ENCODE assay signal across 12 mouse cellular contexts in the genomic region with DNA sequence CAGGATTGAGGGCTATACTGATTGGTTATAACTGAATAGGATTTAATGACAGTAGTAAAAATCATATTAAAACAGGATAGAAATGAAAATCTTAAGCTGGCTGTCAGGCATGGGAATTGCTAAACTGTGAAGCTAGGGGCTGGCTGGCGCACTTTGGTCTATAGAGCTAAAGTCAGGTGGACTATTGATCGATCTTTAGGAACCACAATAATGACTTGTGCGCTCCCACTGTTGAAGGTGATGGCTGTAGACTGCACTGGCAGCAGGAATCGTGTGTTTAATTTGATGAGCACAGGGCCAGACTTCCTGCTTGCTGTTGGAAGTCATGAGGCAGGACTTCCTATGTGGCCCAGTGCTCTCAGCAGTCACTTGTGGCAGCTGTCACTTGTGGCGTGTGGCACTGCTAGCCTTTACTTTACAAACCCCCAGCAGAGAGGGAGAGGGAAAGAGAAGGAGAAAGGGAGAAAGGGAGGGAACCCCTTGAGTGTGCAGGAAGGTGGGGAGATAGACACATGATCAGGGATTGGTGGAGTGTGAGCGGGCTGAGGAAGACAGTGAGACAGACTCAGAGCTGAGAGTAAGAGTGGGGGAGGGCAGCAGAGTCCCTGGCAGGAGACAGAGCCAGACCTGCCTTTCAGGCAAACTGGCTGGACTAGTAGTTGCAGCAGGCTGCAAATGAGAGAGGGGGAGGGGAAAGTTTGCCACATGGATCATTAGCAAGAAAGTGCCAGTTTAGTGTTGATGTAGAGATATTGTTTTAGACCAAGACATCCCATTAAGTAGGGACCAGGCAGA. TPM values are rescaled to one million over a fixed set of nuclear protein-coding genes. Genes with fewer than 3 reads are reported as not detected.
A peak's percentile ranks its signal among the peaks of the same experiment; 100 is the strongest.
DNase-seq lines count a peak whose midpoint lies in the region; ATAC-seq and TF ChIP-seq lines count a peak whose summit lies in the region.
"Had no signal": no experiment of that assay in that cellular context is flagged by ENCODE, and none has a peak within 500 bp of the region (broad histone marks: within the 10 kb centered on the region; RNA-seq: fewer than 3 reads in every experiment).

No protein-coding gene starts in this region.

- H3K4me2 ChIP-seq in heart, embryonic 11.5 days, result peak overlapping the region; percentile 22; the same call in 1 of the 2 replicates
- no peak overlapping the region for H3K4me2 ChIP-seq in limb, embryonic 14.5 days (replicated peaks; ENCODE audit: low read depth, low read length, severe bottlenecking)
- H3K4me2 ChIP-seq: embryonic facial prominence, embryonic 15.5 days had no signal

- no peaks in the 10 kb centered on the region for H3K9me3 ChIP-seq in heart, embryonic 11.5 days (replicated peaks; ENCODE audit: control insufficient read depth, low read length)
- H3K9me3 ChIP-seq in limb, embryonic 14.5 days (ENCODE audit: control insufficient read depth, low read length), result no peaks in the 10 kb centered on the region
- H3K9me3 ChIP-seq: embryonic facial prominence, embryonic 15.5 days had no signal

- H3K4me3 ChIP-seq in heart, embryonic 11.5 days (ENCODE audit: low read depth, low read length), result no peak overlapping the region
- H3K4me3 ChIP-seq in heart, adult 2 months, result no peak overlapping the region
- H3K4me3 ChIP-seq in limb, embryonic 14.5 days (replicated peaks; ENCODE audit: low read length), result no peak overlapping the region
- H3K4me3 ChIP-seq: embryonic facial prominence, embryonic 15.5 days had no signal

- H3K4me1 ChIP-seq in heart, embryonic 11.5 days (ENCODE audit: control insufficient read depth, insufficient read depth, low read length), result peaks cover 4% of the 10 kb centered on the region; the same call in 1 of the 2 replicates
- H3K4me1 ChIP-seq in heart, adult 2 months (ENCODE audit: control insufficient read depth, insufficient read depth, low read length), result no peaks in the 10 kb centered on the region; the same call in 1 of the 2 replicates
- 0 out of 2 replicates have a peak, but pooled peaks cover 3% of the 10 kb centered on the region for H3K4me1 ChIP-seq in limb, embryonic 14.5 days (ENCODE audit: control insufficient read depth, insufficient read depth, low read length)

- no peak overlapping the region for H3K27ac ChIP-seq in heart, embryonic 11.5 days (ENCODE audit: low read depth, low read length)
- no peak overlapping the region for H3K27ac ChIP-seq in heart, adult 2 months
- no peak overlapping the region for H3K27ac ChIP-seq in limb, embryonic 14.5 days (replicated peaks; ENCODE audit: low read depth, low read length)
- H3K27ac ChIP-seq: embryonic facial prominence, embryonic 15.5 days had no signal

- H3K36me3 ChIP-seq in heart, embryonic 11.5 days (ENCODE audit: control insufficient read depth, insufficient read depth, low read length), result no peaks in the 10 kb centered on the region
- H3K36me3 ChIP-seq in heart, adult 2 months (ENCODE audit: control insufficient read depth, insufficient read depth, low read length), result no peaks in the 10 kb centered on the region
- no peaks in the 10 kb centered on the region for H3K36me3 ChIP-seq in limb, embryonic 14.5 days (ENCODE audit: control insufficient read depth, insufficient read depth, low read length)
- H3K36me3 ChIP-seq: embryonic facial prominence, embryonic 15.5 days had no signal

- H3K79me2 ChIP-seq in heart, adult 2 months (replicated peaks; ENCODE audit: control insufficient read depth, insufficient read depth, low read length), result no peaks in the 10 kb centered on the region

- TF ChIP-seq CTCF in heart, adult 2 months (IDR thresholded peaks at IDR 0.05), result no peak

- 47% methylated on average over 6 of the region's 6 CpGs for WGBS in heart, embryonic 11.5 days (ENCODE audit: insufficient replicate concordance)
- WGBS in heart, adult 2 months, result 63% methylated on average over 6 of the region's 6 CpGs
- WGBS in limb, embryonic 14.5 days, result 54% methylated on average over 6 of the region's 6 CpGs

- no peak for TF ChIP-seq POLR2A in heart, adult 2 months (IDR thresholded peaks at IDR 0.05; ENCODE audit: insufficient read depth, low read depth, low read length)
- no peak for TF ChIP-seq POLR2A in limb, embryonic 14.5 days (IDR thresholded peaks at IDR 0.05; ENCODE audit: borderline replicate concordance, extremely low read depth, insufficient read depth, insufficient read length)

- no peak for ATAC-seq in heart, embryonic 11.5 days (replicated peaks; ENCODE audit: insufficient number of reproducible peaks, low FRiP score, low TSS enrichment)
- ATAC-seq in limb, embryonic 14.5 days (ENCODE audit: low FRiP score, low read depth), result no peak
- ATAC-seq in erythroblast, adult 5-6 weeks (replicated peaks; ENCODE audit: low FRiP score, poor library complexity, severe bottlenecking), result no peak

- H3K27me3 ChIP-seq in heart, embryonic 11.5 days (ENCODE audit: control insufficient read depth, insufficient read depth, low read length), result no peaks in the 10 kb centered on the region
- H3K27me3 ChIP-seq in heart, adult 2 months (ENCODE audit: control insufficient read depth, insufficient read depth, low read length), result no peaks in the 10 kb centered on the region
- H3K27me3 ChIP-seq in limb, embryonic 14.5 days (ENCODE audit: control insufficient read depth, insufficient read depth, low read length), result no peaks in the 10 kb centered on the region
- H3K27me3 ChIP-seq: embryonic facial prominence, embryonic 15.5 days had no signal

- no peak for TF ChIP-seq EP300 in heart, adult 2 months (IDR thresholded peaks at IDR 0.05; ENCODE audit: insufficient read depth, low read depth, low read length)

- H3K9ac ChIP-seq in heart, embryonic 11.5 days (ENCODE audit: low read depth, low read length), result 0 out of 2 replicates have a peak overlapping the region, but pooled peaks have one; percentile 28
- no peak overlapping the region for H3K9ac ChIP-seq in heart, adult 2 months (ENCODE audit: low read depth, low read length)
- no peak overlapping the region for H3K9ac ChIP-seq in limb, embryonic 14.5 days (ENCODE audit: low read depth, low read length, severe bottlenecking)
- H3K9ac ChIP-seq: embryonic facial prominence, embryonic 15.5 days had no signal

- no peak for DNase-seq in heart, adult 2 months
- peak; percentile 59 for DNase-seq in urinary bladder, postnatal 14 days (ENCODE audit: low spot score)
- DNase-seq in urinary bladder, adult 2 months (ENCODE audit: low spot score), result no peak
- peak; percentile 25 for DNase-seq in limb, embryonic 14.5 days (ENCODE audit: low spot score)
- no peak for DNase-seq in spleen, postnatal 14 days (ENCODE audit: low spot score in 2 of 2)
- DNase-seq in layer of hippocampus, adult 9-10 months (ENCODE audit: low spot score), result no peak
- DNase-seq: midbrain, embryonic 14.5 days; right cerebral cortex, adult 18-20 months had no signal

- intact Hi-C loops in heart, adult 2 months (cut with DNase I), result loop anchor here (5.0 to 10.0 kb wide), 3 partner anchors 213 to 564 kb away; partner anchors contain the start of gene Spata5

RNA-seq across cellular contexts. Expression of gene Il21, which starts 31.1 kb away (rescaled TPM):
- polyA plus RNA-seq in heart, embryonic 11.5 days (2014; fragmentation: Nextera tagmentation; extraction: Ambion mirVana), result not detected in 2 replicates
- total RNA-seq in heart, adult 2 months (2021), result not detected
- polyA plus RNA-seq in heart, adult 2 months (2012; rRNA removed), result not detected in 2 replicates
- polyA plus RNA-seq in urinary bladder, adult 2 months (2012; rRNA removed), result not detected in 2 replicates
- not detected in 2 replicates for polyA plus RNA-seq in limb, embryonic 14.5 days (2012; rRNA removed)
- not detected in 2 replicates for polyA plus RNA-seq in limb, embryonic 14.5 days (2014; fragmentation: Nextera tagmentation; extraction: Ambion mirVana)
- not detected in 2 replicates for total RNA-seq in erythroblast, adult 5-6 weeks (2015; ENCODE audit: low replicate concordance)
- total RNA-seq in erythroblast, adult 5-6 weeks (2017; ENCODE audit: low replicate concordance), result not detected in 2 replicates
- polyA plus RNA-seq: embryonic facial prominence, embryonic 15.5 days; heart, embryonic 14.5 days; midbrain, embryonic 14.5 days had no signal

Comparison
In these comparisons a context has a peak if more than half of its experiments do, and no peak if none do; other contexts are left out.
1. DNase-seq: peak in urinary bladder, postnatal 14 days (single experiment) and limb, embryonic 14.5 days (single experiment); none in heart, adult 2 months (0 of 2), urinary bladder, adult 2 months (single experiment), spleen, postnatal 14 days (0 of 2) and layer of hippocampus, adult 9-10 months (single experiment).